Mouse (Mus musculus) heart, postnatal 0 days (tissue): ENCODE data around the gene Mbd4. TPM values are rescaled to one million over a fixed set of nuclear protein-coding genes. Genes with fewer than 3 reads are reported as not detected.
A peak's percentile ranks its signal among the peaks of the same experiment; 100 is the strongest.

Source experiments
- ATAC-seq: fragments of 200-750 bp; cut with Nextera tagmentation; 2 replicates; pipeline ENCODE4 v1.8.0; 2017; ENCODE audit warnings: low read depth, moderate number of reproducible peaks, moderate library complexity; ENCODE audit not compliant: insufficient read depth
- DNase-seq: peaks from one replicate; pipeline ENCODE4 v3.0.0-alpha.2; 2016; ENCODE audit warnings: low spot score
- H3K27ac ChIP-seq: fragments of 300-500 bp; sonication (generic); 2 replicates; pipeline ENCODE4 v1.5.1; 2014; ENCODE audit warnings: low read depth, mild to moderate bottlenecking
- H3K27me3 ChIP-seq: fragments of 300-500 bp; sonication (generic); 2 replicates; pipeline ENCODE4 v1.6.1; 2014; ENCODE audit warnings: low read length, mixed read lengths; ENCODE audit not compliant: control insufficient read depth, insufficient read depth
- H3K36me3 ChIP-seq: fragments of 300-500 bp; sonication (generic); replicated peaks from 2 replicates; pipeline ENCODE4 v1.6.1; 2014; ENCODE audit warnings: low read length, mixed read lengths; ENCODE audit not compliant: control insufficient read depth, insufficient read depth
- H3K4me1 ChIP-seq: fragments of 300-500 bp; sonication (generic); 2 replicates; pipeline ENCODE4 v1.6.1; 2014; ENCODE audit warnings: antibody characterized with exemption; ENCODE audit not compliant: control insufficient read depth, insufficient read depth
- H3K4me2 ChIP-seq: fragments of 300-500 bp; sonication (generic); 2 replicates; pipeline ENCODE4 v1.6.1; 2014; ENCODE audit warnings: low read depth, mild to moderate bottlenecking, low read length, moderate library complexity
- H3K4me3 ChIP-seq: fragments of 300-500 bp; sonication (generic); 2 replicates; pipeline ENCODE4 v1.5.1; 2014; ENCODE audit warnings: low read depth, low read length
- H3K9ac ChIP-seq: fragments of 300-500 bp; sonication (generic); replicated peaks from 2 replicates; pipeline ENCODE4 v1.6.1; 2014; ENCODE audit warnings: low read depth, low read length, mixed read lengths
- H3K9me3 ChIP-seq: fragments of 300-500 bp; sonication (generic); replicated peaks from 2 replicates; pipeline ENCODE4 v1.6.1; 2016; ENCODE audit warnings: low read length; ENCODE audit not compliant: control insufficient read depth
- CTCF ChIP-seq: IDR thresholded peaks from 2 replicates; pipeline ENCODE4 v1.5.1; 2016; ENCODE audit warnings: antibody characterized with exemption, control low read depth, low read depth
- EP300 ChIP-seq: IDR thresholded peaks from 2 replicates; pipeline ENCODE4 v1.6.1; 2016; ENCODE audit warnings: antibody characterized with exemption, low read depth
- WGBS: fragments of 180-500 bp; shearing (Covaris S2); extraction: QIAGEN DNeasy Blood & Tissue Kit; methylation state at CpG from one replicate; pipeline ENCODE4 v1.1.7; 2014; 5-methylcytosine and 5-hydroxymethylcytosine counted together
- polyA plus RNA-seq: library from polyadenylated mRNA; unstranded; fragments of >200 nt; fragmentation: Nextera tagmentation; extraction: Ambion mirVana; gene quantifications from 2 replicates; pipeline ENCODE4 v1.2.1, GENCODE M21; 2015
- total RNA-seq: library from RNA; depleted of rRNA; stranded (reverse); fragments of >200 nt; gene quantifications from 2 replicates; pipeline ENCODE4 v1.2.3, GENCODE M21; 2014; ENCODE audit warnings: low replicate concordance

Mbd4 gene
- total and polyA plus RNA-seq, 2 experiments from 2014 or later: 1.5 to 3.4 TPM

DNA sequence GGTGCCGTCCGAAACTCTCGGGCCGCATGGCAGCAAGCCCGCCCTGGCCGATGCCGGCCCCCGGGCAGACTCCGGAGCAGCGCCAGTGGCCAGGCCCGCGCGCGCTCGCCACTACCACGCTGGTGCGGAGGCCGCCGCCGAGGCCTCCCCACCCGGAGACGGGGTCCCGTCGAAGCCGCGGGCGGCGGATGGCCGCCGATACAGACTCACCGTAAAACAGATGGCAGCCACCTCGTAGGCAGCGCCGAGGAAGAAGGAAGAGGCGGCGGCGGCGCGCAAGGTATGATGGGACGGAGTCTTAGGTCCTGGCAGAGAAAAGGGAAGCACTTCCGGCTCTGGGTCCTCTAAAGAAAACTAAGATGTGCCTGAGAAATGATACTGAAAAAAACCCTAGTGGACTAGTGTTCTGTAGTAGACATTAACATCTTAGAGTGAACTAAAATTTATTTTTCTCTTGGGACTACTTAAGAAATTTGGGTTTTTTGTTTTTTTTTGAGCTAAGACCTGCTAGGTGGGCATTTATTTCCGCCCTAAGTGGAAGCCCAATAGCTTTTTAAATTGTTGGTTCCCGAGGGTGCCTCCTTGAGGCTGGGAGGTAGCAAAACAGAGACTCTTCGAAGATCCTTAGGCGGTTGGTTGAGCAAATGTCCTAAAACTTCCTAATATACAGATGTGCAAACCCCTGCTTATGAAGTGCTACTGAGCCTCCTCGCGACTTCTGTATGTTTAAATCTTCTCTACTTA lies 44.5 kb downstream of the Mbd4 start, which contains the start of gene Rpl32:
Gene Rpl32, minus strand, starts transcription at position 260 of the 744 bp plus-strand sequence.
- H3K27me3 ChIP-seq: no peaks in the 10 kb centered on the region
- peaks cover 18% of the 10 kb centered on the region for H3K4me1 ChIP-seq
- WGBS: under 1% methylated on average over 47 of the region's 47 CpGs
- H3K4me3 ChIP-seq: peak within 1 kb of the TSS; percentile 89
- ATAC-seq (peak; percentile 85), DNase-seq (peak; percentile 91)
- peak within 1 kb of the TSS; percentile 80 for H3K4me2 ChIP-seq
- H3K9me3 ChIP-seq: no peaks in the 10 kb centered on the region
- TF ChIP-seq EP300: peak; percentile 100
- TF ChIP-seq CTCF: peak; percentile 50
- peaks cover 39% of the 10 kb centered on the region for H3K36me3 ChIP-seq
- peak within 1 kb of the TSS; percentile 96 for H3K27ac ChIP-seq
- peak within 1 kb of the TSS; percentile 97 for H3K9ac ChIP-seq

DNA sequence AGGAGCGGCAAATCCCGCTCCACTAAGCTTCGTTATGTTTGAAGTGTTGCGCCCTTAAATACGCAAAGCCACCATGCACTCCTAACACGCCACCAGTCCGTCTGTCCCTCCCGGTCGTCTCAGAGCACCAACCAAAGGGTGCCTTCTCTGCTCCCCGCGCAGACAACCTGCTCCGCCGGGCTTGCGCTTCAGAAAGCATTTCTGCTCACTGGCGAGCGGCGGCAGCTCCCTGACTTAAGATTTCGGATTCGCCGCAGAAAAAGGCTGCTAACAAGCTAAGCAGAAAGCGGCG lies 45.0 kb downstream of the Mbd4 start:
- Histone ChIP-seq H3K9me3 (no peaks in the 10 kb centered on the region), H3K27me3 (no peaks in the 10 kb centered on the region), H3K9ac (peak overlapping the region; percentile 97), H3K4me3 (peak overlapping the region; percentile 89), H3K4me1 (peaks cover 18% of the 10 kb centered on the region), H3K27ac (peak overlapping the region; percentile 96), H3K36me3 (peaks cover 40% of the 10 kb centered on the region), H3K4me2 (peak overlapping the region; percentile 80)
- DNase-seq (no peak), ATAC-seq (peak; percentile 42)
- under 1% methylated on average over 22 of the region's 22 CpGs for WGBS
- TF ChIP-seq EP300: no peak
- no peak for TF ChIP-seq CTCF

DNA sequence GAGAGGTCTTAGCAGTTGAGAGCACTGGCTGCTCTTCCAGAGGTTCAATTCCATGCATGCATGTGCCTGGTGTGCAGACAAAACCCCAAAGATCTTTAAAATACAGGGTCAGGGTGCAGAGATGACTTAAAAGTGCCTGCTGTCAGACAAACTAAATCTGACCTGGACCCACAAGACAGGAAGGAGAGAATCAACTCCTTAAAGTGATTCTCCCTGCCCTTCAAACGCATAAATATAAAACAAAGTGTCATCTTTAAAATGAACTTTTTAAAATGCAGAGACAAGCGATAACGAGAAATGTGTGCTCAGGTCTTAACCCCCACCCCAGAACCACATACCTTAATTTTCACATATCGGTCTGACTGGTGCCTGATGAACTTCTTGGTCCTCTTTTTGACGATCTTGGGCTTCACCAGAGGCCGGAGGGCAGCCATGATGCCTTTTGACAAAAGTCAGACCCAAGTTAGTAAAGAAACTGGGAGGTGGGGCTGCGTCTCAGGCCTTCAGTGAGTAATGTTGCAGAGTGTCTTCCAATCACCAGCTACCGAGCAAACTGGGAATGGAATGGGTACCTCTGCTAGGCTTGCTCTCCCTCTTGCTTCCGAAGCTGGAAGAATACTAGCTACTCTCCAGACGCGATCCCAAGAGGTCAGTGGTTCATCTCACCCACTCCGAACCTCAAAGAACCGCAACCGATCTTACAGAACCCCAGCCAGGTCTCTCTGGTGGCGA lies 45.5 kb downstream of the Mbd4 start:
- peak overlapping the region; percentile 89 for H3K4me3 ChIP-seq
- peaks cover 41% of the 10 kb centered on the region for H3K36me3 ChIP-seq
- peak overlapping the region; percentile 80 for H3K4me2 ChIP-seq
- 2% methylated on average over 15 of the region's 15 CpGs for WGBS
- peak overlapping the region; percentile 96 for H3K27ac ChIP-seq
- H3K9ac ChIP-seq: peak overlapping the region; percentile 97
- H3K9me3 ChIP-seq: no peaks in the 10 kb centered on the region
- TF ChIP-seq EP300 (no peak), CTCF (no peak)
- ATAC-seq (no peak), DNase-seq (no peak)
- H3K27me3 ChIP-seq: no peaks in the 10 kb centered on the region
- H3K4me1 ChIP-seq: peaks cover 18% of the 10 kb centered on the region

DNA sequence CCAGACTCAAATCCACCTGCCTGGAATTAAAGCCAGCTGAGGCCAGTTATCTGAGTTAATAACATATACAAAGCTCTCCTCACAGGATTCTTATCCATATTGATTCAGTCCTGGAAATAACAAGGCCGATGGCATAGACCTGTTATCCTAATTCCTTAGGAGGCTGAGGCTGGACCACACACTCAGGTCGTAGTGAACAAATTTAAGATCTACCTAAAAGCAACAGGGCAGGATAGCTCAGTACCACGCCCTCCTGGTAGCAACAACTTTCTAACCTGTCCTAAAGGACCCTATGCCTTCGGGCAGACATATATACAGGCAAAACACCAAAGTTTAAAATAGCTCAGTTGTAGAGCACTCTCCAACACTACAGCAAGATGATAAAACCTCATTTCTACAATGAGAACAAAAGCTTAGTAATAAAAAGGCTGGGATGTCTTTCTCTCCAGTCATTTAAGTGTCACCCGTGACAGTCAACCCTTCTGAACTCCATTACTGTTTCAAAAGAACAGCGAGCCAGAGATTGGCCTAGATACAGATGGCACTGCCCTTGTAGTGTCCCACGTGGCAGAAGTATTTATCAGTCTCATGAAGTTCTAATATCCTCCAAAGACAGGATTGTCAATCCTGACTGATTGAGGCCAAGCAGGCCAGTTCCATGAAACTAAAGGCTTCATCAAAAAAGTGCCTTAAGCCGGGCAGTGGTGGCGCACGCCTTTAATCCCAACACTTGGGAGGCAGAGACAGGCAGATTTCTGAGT lies 48.6 kb downstream of the Mbd4 start:
- WGBS: 54% methylated on average over 10 of the region's 10 CpGs
- no peak for TF ChIP-seq CTCF
- no peak for TF ChIP-seq EP300
- ATAC-seq: no peak
- H3K27me3 ChIP-seq: no peaks in the 10 kb centered on the region
- H3K36me3 ChIP-seq: peaks cover 69% of the 10 kb centered on the region
- H3K4me3 ChIP-seq: no peak overlapping the region
- H3K4me1 ChIP-seq: peaks cover 18% of the 10 kb centered on the region
- H3K4me2 ChIP-seq: no peak overlapping the region
- no peak overlapping the region for H3K9ac ChIP-seq
- H3K9me3 ChIP-seq: no peaks in the 10 kb centered on the region
- no peak for DNase-seq
- H3K27ac ChIP-seq: no peak overlapping the region

DNA sequence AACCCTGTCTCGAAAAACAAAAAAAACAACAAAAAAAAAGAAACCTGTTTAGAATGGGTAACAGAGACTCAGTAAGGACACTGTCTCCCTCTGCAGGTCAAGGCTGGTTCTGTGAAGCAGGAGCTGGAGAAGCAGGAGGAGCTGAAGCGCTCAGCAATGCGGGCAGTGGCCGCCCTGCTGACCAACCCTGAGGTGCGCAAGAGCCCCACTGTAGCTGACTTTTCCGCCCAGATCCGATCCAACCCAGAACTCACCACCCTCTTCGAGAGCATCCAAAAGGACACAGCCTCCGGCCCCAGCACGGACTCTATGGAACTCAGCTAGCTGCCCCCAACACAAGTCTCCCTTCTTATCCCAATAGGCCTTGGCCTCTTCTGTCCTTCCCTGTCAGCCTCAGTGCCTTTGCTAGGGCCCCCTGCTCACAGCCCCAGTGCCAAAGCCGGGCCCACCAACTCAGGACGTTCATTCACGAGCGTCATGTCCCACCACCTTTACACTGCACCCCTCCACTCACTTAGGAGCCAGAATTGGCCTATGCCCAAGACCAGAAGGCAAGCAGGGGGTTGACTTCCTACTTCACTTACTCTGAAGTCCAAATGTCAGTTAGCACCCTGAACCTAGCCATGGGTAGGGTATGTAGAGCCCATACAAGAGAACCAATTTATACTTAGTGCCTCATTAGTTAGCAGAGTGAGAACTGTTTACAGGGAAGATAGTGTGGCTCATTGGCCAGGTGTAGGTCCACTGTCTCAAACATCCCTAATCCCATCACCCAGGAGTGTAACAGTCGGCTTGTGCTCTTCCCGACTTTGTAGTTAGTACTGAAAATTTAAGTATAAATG lies 49.4 kb downstream of the Mbd4 start:
- peaks cover 78% of the 10 kb centered on the region for H3K36me3 ChIP-seq
- DNase-seq (peak; percentile 86), ATAC-seq (peak; percentile 63)
- TF ChIP-seq EP300 (no peak), CTCF (peak; percentile 79)
- no peaks in the 10 kb centered on the region for H3K27me3 ChIP-seq
- H3K9ac ChIP-seq: no peak overlapping the region
- WGBS: 31% methylated on average over 16 of the region's 16 CpGs
- no peaks in the 10 kb centered on the region for H3K9me3 ChIP-seq
- H3K27ac ChIP-seq: no peak overlapping the region
- peaks cover 18% of the 10 kb centered on the region for H3K4me1 ChIP-seq
- no peak overlapping the region for H3K4me3 ChIP-seq
- no peak overlapping the region for H3K4me2 ChIP-seq
